Mouse (Mus musculus) brain, embryonic 14.5 days (tissue): Measurements from ENCODE around the gene Snrpb2.

Source experiments
- CTCF ChIP-seq: fragments of 200-500 bp; IDR thresholded peaks from 2 replicates; pipeline ENCODE4 v1.5.1; 2012; ENCODE audit warnings: inconsistent platforms, mild to moderate bottlenecking, moderate library complexity, borderline replicate concordance; ENCODE audit not compliant: insufficient read depth, insufficient read length; ENCODE audit errors: extremely low read depth
- POLR2A ChIP-seq: fragments of 200-500 bp; IDR thresholded peaks from 2 replicates; pipeline ENCODE4 v1.6.1; 2012; ENCODE audit warnings: mild to moderate bottlenecking, inconsistent platforms, borderline replicate concordance; ENCODE audit not compliant: poor library complexity, insufficient read depth, insufficient read length, severe bottlenecking; ENCODE audit errors: extremely low read depth

GRCm38 (mm10) chr2:143062432-143062811 is 417 bp upstream of the Snrpb2 start:
- TF ChIP-seq CTCF (no peak), POLR2A (no peak)
